In the genomic region with DNA sequence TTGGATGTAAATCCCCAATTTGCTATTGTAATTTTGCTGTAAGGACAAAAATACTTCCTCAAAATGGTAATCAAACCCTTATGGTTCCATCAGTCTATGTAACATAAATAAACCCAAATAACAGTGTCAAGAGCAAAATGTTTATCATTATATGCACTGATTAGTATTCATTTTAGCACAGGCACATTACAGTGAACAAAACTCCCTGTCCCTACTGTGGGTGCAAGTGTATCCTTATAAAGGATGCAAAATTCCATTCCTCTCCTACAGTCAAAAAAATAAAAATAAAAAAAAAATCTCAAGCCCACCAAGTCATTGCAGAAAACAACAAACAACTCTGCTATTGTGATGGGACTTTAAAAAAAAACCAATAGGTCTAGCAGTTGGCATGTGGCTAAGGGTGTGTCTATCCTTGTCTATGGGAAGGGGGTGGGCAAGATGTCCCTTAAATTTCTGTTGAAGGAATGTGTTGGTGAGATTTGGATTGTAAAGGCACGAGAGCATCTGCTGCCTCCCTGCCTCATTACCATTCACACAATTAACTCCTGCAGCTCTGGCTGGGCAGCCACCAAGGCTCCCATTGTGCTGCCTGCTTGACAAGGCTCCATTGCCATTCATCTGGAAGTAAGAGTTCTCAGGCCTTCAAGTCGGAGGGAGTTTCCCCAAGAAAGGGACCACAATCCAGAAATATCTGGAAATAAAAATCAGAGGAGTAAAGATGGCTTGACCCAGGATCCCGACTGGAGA, we compare ENCODE assay signal across 12 mouse cellular contexts. TPM values are rescaled to one million over a fixed set of nuclear protein-coding genes. Genes with fewer than 3 reads are reported as not detected.
DNase-seq lines count a peak whose midpoint lies in the region; ATAC-seq lines count a peak whose summit lies in the region.
"Had no signal": no experiment of that assay in that cellular context is flagged by ENCODE, and none has a peak within 500 bp of the region (broad histone marks: within the 10 kb centered on the region; RNA-seq: fewer than 3 reads in every experiment).

No protein-coding gene starts in this region.

- H3K4me3 ChIP-seq in neural tube, embryonic 12.5 days: no peak overlapping the region
- H3K4me3 ChIP-seq in neural tube, embryonic 15.5 days (replicated peaks): no peak overlapping the region
- no peak overlapping the region for H3K4me3 ChIP-seq in forebrain, embryonic 15.5 days
- H3K4me3 ChIP-seq in midbrain, embryonic 11.5 days (ENCODE audit: low read depth, low read length): no peak overlapping the region

- peak; percentile 87 for DNase-seq in midbrain, embryonic 11.5 days (ENCODE audit: low spot score, missing footprints)
- DNase-seq in right cerebral cortex, postnatal 25 days: no peak
- DNase-seq in heart, adult 8-10 months (ENCODE audit: low spot score): no peak
- no peak for DNase-seq in thymus, postnatal 0 days (ENCODE audit: low spot score)
- DNase-seq in adrenal gland, adult 18-20 months (ENCODE audit: low spot score in 2 of 2): no peak
- DNase-seq: kidney, postnatal 4 days; lung, postnatal 36 days had no signal

- H3K9me3 ChIP-seq in neural tube, embryonic 12.5 days: no peaks in the 10 kb centered on the region
- no peaks in the 10 kb centered on the region for H3K9me3 ChIP-seq in neural tube, embryonic 15.5 days (replicated peaks)
- H3K9me3 ChIP-seq in forebrain, embryonic 15.5 days: no peaks in the 10 kb centered on the region
- no peaks in the 10 kb centered on the region for H3K9me3 ChIP-seq in midbrain, embryonic 11.5 days (ENCODE audit: control insufficient read depth, low read length)

- H3K27ac ChIP-seq in neural tube, embryonic 12.5 days: no peak overlapping the region
- H3K27ac ChIP-seq in neural tube, embryonic 15.5 days (replicated peaks): no peak overlapping the region
- no peak overlapping the region for H3K27ac ChIP-seq in forebrain, embryonic 15.5 days (replicated peaks)
- H3K27ac ChIP-seq in midbrain, embryonic 11.5 days (ENCODE audit: low read depth, low read length): peak overlapping the region; percentile 60

- H3K4me2 ChIP-seq in neural tube, embryonic 12.5 days (replicated peaks): no peak overlapping the region
- no peak overlapping the region for H3K4me2 ChIP-seq in neural tube, embryonic 15.5 days
- H3K4me2 ChIP-seq in forebrain, embryonic 15.5 days (replicated peaks): no peak overlapping the region
- H3K4me2 ChIP-seq in midbrain, embryonic 11.5 days: no peak overlapping the region
- H3K4me2 ChIP-seq: liver, embryonic 11.5 days had no signal

- 6% methylated on average over 3 of the region's 3 CpGs for WGBS in neural tube, embryonic 12.5 days
- WGBS in neural tube, embryonic 15.5 days: 12% methylated on average over 3 of the region's 3 CpGs
- WGBS in forebrain, embryonic 15.5 days: 4% methylated on average over 3 of the region's 3 CpGs
- 4% methylated on average over 3 of the region's 3 CpGs for WGBS in midbrain, embryonic 11.5 days

- no peak overlapping the region for H3K9ac ChIP-seq in neural tube, embryonic 12.5 days
- no peak overlapping the region for H3K9ac ChIP-seq in neural tube, embryonic 15.5 days (replicated peaks)
- no peak overlapping the region for H3K9ac ChIP-seq in forebrain, embryonic 15.5 days (replicated peaks)
- H3K9ac ChIP-seq in midbrain, embryonic 11.5 days (ENCODE audit: low read length): no peak overlapping the region

- peak; percentile 95 for ATAC-seq in neural tube, embryonic 12.5 days (ENCODE audit: low FRiP score, low read depth)
- ATAC-seq in neural tube, embryonic 15.5 days (ENCODE audit: low FRiP score): no peak
- ATAC-seq in forebrain, embryonic 15.5 days (replicated peaks): peak; percentile 95
- peak; percentile 95 for ATAC-seq in midbrain, embryonic 11.5 days (ENCODE audit: low FRiP score)
- ATAC-seq: intestine, embryonic 16.5 days had no signal

- H3K27me3 ChIP-seq in neural tube, embryonic 12.5 days (replicated peaks): no peaks in the 10 kb centered on the region
- H3K27me3 ChIP-seq in neural tube, embryonic 15.5 days (replicated peaks): no peaks in the 10 kb centered on the region
- H3K27me3 ChIP-seq in forebrain, embryonic 15.5 days: no peaks in the 10 kb centered on the region
- H3K27me3 ChIP-seq in midbrain, embryonic 11.5 days (ENCODE audit: control insufficient read depth, insufficient read depth, low read length): no peaks in the 10 kb centered on the region

- H3K4me1 ChIP-seq in neural tube, embryonic 12.5 days: 0 out of 2 replicates have a peak, but pooled peaks cover 7% of the 10 kb centered on the region
- H3K4me1 ChIP-seq in neural tube, embryonic 15.5 days: no peaks in the 10 kb centered on the region
- H3K4me1 ChIP-seq in forebrain, embryonic 15.5 days: peaks cover 17% of the 10 kb centered on the region
- H3K4me1 ChIP-seq in midbrain, embryonic 11.5 days (ENCODE audit: control insufficient read depth, insufficient read depth, low read length): peaks cover 16% of the 10 kb centered on the region

- no peaks in the 10 kb centered on the region for H3K36me3 ChIP-seq in neural tube, embryonic 12.5 days
- no peaks in the 10 kb centered on the region for H3K36me3 ChIP-seq in neural tube, embryonic 15.5 days
- no peaks in the 10 kb centered on the region for H3K36me3 ChIP-seq in forebrain, embryonic 15.5 days
- H3K36me3 ChIP-seq in midbrain, embryonic 11.5 days (ENCODE audit: control insufficient read depth, insufficient read depth, low read length): no peaks in the 10 kb centered on the region

RNA-seq across cellular contexts. Expression of a gene that starts 12.0 kb away (rescaled TPM):
- polyA plus RNA-seq in neural tube, embryonic 12.5 days (2016; fragmentation: Nextera tagmentation; extraction: Ambion mirVana): 54.6 and 57.3 TPM in 2 replicates
- 25.6 and 28.8 TPM in 2 replicates for polyA plus RNA-seq in neural tube, embryonic 15.5 days (2015; fragmentation: Nextera tagmentation; extraction: Ambion mirVana)
- 22.7 and 22.8 TPM in 2 replicates for polyA plus RNA-seq in forebrain, embryonic 15.5 days (2015; fragmentation: Nextera tagmentation; extraction: Ambion mirVana)
- polyA plus RNA-seq in midbrain, embryonic 11.5 days (2014; fragmentation: Nextera tagmentation; extraction: Ambion mirVana): 85.0 and 87.9 TPM in 2 replicates
- total RNA-seq in heart, adult 8-10 months (2022): 1 to 10 TPM; 2.6 to 5.4 (median 3.5) TPM
- 3.6 and 4.0 TPM in 2 replicates for polyA plus RNA-seq in thymus, postnatal 0 days (2015; fragmentation: Nextera tagmentation; extraction: Ambion mirVana)
- 1 to 10 TPM; 3.4 to 4.7 TPM for total RNA-seq in adrenal gland, adult 18-20 months (2021)
